Mouse (Mus musculus) cerebellum, postnatal 25 days (tissue): Measurements from ENCODE around the gene Il12a.

Experiments
- DNase-seq, 2 experiments: peaks; one replicate each; pipeline ENCODE4 v3.0.0; 2021; ENCODE audit warnings: mixed read lengths in 2 of 2

Il12a gene

DNA sequence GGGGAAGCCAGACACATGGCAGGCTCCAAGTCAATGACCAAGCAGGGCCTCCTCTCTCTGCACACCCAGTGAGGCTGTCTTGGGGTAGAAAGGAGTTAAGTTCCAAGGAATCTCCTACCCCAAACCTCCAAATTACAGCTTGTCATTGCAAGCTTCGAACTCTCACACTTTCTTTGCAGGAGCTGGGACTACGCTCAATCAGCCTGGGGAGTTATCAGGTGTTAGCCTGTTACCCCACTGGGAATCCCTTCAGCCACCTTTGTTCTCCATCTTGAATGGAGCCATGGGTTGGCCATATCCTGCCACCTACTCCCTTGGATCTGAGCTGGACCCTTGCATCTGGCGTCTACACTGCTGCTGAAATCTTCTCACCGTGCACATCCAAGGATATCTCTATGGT is at the start of gene Il12a:
Gene Il12a (plus strand): TSS at position 301 of the 400 bp plus-strand sequence.
- DNase-seq: no peak

DNA sequence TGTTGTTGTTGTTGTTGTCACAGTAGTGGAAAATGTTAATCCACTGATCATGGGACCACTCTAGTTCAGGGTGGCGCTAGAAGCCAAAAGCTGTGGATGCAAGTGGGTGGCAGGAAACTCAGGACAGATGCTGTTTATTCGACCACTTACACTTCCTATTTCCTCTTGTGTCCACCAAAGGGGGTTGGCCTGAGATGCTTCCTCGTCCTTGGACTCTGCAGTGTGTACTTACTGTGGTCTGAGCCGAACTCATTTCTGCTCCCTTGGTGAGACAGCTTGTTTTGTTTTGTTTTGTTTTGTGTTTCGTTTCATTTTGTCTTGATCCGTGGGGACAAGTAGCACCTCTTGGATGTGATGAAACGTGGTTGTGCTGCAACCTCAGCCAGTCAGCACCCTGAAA is 47.5 kb upstream of the Il12a start:
- no peak for DNase-seq

DNA sequence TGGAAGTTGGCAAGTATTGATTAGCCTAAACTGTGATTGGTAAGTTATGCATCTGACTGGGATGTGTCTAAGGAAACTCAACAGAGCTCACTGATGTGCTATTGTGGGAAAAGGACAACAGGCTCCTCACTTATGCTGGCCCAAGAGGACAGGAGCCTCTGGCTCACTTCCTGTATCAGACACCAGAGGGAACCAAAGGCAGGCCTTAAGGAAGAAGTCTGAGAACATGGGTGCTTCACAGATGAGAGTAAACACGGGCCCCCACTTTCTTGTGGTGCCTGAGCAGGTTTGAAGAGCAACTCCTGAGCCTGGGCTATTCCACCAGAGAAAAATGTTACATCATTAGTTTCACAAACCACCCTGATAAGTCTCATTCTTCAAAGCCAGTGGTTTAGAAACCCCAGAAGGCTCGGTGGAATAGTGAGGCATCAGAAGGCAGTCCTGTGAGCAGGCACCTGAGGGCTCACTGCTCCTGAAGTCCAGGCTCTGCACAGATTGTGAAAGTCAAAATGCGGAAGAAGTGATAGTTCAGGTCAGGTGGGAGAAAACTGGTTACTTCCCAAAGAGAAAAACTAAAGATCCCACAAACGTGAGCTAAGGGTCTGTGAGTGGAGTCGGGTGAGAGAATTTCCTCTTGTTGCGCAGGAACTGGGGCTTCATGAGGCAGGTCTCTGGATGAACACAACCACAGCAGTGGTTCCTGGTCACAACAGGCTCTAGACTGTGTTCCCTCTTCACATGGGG is 43.9 kb upstream of the Il12a start:
- no peak for DNase-seq

DNA sequence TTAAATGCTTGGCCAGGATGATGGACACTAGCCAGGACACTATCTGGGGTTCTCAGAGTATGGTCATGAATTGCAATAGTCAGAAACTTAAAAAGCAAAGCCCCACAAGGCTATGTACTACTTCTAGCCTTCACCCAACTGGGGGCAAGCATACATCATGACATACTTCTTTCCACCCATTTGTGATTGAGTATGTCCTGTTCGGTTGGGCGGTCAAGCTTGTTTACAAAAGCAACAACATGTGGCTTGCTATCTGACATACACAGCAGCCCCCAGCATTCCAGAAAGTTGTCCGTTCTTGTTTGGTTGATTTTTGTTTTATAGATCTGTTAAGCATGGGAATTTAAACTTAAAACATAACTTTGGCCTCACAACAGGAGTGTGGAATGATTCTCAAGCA is 43.2 kb upstream of the Il12a start:
- DNase-seq: no peak

DNA sequence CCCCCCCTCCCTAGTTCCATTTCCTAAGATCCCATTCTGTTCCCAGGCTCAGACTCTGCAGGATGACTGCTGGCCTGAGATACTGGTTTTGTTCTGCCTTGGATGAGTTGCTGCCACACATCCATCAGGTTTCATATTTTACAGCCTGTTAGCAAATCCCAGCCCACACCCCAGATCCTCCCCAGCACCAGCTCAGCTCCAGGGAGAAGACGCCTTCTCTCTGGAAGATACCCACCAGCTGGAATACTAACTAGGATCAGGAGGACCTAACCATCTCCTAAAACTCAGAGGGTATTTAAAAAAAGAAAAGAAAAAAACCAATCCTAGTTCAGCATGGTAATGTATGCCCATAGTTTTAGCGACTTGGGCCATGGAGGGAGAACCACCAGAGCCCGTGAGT is 40.2 kb upstream of the Il12a start:
- no peak for DNase-seq

DNA sequence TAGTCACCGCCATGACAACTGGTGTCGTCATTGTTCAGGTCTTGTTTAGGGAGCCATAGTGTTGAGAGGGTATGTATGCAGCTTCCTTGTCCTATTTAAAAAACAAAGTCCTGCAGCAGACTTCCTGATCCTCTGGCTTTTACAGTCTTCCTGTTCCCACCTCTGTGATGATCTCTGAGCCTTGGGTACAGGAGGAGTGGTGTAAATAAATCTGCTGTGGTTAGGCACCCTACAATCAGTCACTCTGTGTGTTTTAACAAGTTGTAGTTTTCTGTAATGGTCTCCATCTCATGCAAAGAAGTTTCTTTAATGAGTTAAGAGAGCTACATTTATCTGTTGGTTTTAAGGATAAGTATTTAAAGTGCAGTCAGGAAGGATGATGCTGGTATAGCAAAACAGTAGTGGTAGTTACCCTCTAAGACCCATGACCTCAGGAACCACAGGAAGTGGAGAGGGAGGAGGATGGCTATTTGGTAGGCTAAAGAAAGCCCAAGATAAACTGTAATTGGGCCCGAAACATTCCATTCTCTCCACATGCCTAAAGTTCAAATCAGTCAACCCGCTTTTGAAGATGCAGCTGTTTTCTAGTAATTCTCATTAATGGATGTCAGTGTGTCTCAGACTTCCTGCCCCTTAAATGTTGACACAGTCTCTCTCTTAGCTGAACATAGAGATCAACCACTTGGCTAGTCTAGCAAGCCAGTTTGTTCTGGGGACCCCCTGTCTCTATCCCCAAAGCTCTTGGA is 33.7 kb upstream of the Il12a start:
- DNase-seq: no peak

DNA sequence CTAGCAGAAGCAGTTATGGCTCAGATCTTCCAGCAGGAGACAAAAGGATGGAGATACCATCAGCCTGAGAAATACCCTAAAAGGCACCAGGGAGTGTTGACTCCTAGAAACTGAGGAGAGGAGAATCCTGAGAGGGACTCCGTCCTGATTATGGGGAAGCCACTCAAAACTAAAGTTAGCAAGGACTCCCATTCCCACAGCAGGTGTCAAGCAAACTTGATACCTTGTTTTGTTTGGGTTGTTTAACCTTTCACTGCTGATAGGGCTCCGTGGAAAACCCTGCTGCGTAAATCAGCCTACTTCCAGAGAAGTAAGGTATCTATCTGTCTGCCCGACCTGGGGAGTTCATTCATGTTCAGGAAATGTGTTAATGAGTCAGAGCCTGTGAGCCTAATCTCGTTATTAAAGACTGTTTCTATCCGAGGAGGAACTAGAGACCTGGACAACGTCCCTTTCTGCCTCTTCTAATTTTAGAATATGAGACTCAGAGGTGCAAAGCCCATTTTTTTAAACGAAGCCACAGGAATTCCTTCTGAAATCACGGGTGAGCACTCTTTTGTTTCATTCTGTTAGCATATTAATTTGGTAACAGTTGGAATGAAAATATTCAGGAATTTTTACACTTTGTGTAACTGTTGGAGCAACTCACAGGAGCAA is 32.7 kb upstream of the Il12a start:
- DNase-seq: no peak

DNA sequence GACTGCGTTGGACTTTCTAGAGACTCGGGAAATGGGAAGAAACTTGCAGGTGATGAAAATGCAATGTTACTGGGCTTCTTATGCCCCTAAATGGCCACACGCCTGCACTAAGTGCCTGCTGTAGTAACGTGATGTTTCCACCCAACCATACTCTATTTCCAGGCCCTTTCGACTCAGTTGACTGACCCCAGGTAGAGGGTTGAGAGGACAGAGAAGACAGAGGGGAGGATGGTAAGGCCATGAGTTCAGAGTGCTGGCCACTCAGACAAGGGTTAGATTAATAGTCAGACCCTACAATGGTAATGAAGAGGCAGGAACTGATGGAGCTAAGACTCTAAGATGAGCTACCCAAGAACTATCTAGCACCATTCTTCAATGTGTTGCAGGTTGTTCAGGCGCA is 30.4 kb upstream of the Il12a start:
- DNase-seq: no peak

DNA sequence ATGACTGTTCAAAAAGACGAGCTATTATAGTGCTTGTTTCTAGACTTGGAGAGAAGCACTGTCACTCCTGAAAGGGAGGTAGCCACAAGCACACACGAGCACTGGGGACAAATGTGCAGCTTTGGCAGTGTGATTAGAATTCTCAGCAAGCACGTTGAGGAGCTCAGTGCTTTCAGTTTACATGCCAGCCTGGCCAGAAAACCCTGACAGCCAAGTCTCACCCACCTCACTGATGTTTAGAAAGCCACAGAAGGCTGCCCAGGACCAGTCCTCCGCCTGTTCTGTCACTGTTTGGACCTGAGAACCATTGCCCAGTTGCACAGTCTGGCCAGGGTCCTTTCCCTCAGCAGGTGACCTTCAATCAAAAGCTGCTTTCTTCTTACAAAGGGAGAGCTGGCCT is 29.9 kb upstream of the Il12a start:
- peak; percentile 15 to 16 for DNase-seq

DNA sequence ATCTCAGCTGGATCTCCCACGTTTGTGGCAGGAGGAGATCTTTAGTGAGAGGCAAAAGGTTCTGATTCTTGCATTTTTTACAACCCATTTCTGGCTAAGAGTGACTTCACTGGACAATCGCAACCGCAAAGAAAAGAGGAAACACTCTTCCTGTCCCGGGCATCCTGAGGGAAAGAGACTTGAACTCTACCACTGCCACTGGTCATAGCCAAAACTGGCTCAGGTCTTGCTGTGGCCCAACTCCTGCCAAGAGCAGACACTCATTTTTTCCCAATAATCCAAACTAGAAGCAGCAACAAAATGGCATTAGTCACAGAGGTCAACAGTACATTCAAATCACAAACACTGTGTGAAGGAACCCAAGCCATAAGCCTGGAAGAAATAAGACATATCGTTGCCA is 28.1 kb upstream of the Il12a start:
- no peak for DNase-seq

DNA sequence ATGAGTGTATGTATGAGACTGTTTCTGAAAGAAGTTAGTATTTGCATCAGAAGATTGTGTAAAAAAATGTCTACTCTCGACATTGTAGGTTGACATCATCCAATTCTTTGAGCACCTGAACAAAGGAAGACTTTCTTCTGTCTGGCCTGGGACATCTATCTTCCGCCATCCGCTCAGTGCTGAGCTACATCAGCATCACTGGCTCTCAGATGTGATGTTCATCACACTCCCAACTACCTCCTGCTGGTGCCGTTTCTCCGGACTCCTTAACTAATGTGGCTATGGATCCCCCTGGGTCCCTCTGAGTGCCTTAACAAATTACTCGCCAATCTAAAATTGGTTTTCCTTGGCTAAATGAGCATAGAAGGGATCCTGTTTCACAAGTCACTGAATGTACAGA is 26.1 kb upstream of the Il12a start:
- DNase-seq: no peak

DNA sequence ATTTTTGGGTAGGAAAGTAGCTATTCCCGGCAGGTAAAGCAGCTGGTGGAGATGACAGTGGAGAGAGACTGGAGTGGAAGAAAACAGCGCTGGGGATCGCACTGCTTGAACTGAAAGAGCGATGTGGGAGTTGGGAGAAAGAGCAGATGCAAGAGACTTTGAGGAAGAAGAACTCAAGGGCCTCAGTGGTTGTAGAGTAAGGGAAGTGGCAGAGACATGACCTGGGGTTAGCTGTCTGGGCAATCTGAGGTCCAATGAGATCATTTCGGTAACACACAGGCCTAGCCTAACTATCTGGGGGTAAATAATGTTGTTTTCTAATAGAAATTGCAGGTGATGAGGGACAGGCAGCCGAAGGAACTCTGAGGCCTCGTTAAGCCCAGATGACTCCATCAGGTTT is 24.1 kb upstream of the Il12a start:
- no peak for DNase-seq

DNA sequence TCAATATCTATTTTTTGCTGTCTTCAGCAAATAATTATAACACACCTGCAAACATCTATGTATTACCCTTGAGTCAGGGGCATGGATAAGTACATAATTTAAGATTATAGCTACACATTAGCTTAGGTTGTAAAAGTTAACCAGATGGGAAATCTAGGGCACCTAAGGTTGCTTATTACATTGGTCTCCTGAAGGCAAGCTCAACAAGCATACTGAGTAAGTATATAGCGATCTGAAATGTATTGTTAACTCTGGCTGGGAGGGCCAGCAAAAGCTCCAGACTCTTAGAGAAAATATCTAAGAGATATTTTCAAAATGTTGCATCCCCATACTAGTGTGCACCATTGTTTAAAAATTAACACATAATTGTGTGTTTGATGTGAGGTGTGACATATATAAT is 22.6 kb upstream of the Il12a start:
- no peak for DNase-seq

DNA sequence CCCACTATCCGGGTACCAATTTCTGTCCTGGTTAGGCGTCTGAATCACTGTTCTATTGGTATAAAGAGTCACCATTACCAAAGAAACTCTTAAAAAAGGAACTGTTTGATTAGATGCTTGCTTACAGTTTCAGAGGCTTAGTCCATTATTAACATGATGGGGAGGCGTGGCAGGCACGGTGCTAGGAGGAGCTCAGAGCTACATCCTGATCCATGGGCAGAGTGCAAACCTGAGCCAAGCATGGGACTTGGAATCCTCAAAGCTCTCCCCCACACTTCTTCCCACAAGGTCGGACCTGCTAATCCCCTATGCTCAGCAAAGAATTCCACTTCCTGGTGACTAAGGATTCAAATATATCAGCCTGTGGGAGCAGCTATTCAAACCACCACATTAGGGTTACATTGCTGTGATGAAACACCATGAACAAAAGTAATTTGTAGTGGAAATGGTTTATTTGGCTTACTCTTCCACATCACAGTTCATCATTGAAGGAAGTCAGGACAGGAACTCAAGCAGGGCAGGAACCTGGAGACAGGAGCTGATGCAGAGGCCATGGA is 20.9 kb upstream of the Il12a start:
- no peak for DNase-seq

DNA sequence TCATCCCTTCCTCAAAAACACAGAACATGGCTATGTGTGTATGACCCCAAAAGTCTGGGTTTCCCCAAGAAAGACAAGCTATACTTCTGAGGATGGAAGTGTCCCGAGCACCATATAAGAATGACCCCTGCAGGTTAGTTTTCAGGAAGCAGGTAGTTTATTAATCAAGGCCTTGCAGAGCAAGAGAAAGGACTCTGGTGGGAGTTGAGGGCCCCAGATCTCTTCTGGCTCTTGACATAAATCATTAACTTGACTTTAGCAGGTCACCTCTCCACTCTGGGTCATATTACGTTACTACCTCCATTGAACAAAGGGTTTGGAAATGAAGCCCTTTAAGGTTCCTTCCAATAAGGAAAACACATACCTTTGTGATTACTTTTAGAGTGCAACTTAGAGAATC is 15.7 kb upstream of the Il12a start:
- DNase-seq: no peak

DNA sequence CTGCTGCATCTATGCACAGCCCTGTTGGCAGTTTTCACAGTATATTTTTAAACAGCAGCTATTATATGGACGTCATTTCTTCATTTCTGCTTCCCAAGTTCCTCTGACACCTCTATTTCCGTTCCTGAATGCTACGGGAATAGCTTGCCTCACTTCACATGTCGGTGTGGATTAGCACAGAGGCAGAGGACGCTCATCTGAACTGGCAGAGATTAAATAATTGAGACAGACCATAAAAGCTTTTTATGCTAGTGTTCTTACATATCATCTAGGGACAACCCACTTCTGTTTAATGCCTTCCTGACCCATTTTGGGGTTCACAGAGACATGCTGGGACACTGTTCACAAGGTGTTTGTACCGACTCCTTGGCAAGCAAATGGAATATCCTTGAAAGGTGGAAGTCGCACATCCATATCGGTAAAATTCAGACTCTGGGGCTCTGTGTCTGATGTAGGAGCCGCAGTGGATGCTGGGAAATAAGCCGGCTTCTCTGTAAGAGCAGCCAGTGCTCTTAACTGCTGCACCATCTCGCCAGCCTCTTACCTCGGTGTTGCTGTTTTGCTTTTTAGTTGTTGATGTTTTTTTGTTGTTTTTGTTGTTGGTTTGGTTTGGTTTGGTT is 15.1 kb upstream of the Il12a start:
- no peak for DNase-seq

DNA sequence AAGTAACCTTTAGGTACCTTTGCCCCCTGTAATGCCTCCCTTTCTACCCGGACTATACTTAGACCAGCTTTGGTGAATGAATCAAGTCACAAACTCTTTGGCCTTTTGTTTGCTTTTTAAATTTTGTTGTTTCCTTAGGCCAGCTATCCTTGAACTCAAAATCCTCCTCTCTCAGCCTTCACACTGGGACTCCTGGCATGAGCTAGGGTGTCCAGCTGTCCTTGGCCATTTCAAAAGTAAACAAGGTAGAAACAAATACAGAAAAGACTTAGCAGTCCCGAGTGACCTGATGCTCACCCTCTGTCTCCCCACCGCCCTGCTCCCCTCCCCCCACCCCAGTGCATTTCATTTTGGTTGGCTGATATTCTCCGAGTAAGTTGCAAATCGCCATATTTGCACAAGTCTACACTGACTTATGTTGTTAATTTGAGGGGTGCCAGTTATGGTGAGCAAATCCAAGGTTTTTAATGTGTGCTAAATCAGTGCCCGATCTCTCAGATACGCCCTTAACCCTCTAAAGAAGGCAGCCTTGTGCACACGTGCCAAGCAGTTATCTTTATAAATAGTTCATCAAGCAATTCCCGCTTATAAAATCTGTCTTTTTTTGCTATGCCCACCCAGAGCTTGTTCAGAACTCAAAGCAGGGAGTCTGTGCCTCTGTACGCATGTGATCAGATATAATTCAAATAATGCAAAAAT is 14.3 kb upstream of the Il12a start:
- DNase-seq: no peak

DNA sequence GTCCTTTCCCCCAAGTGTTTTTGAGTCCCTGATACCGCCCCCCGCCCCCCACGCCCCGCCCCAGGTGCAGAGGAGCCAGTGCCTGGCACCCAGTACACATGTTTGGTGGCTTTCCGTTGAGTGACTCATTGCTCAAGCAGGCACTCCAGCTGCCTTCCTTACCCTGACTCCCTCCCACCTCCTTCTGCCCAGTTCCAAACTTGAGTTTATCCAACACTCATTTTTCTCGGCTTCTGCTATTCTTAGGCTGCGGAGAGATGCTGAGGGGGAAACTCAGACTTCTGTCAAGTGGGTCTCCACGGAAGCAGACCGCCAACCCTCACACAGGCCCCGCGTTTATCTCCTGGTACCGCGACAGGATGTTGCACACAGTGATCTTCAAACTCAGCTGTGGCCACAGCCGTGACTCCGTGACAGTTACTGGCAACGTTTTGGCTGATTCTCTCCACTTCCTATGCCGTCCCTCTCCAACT is 13.6 kb upstream of the Il12a start:
- DNase-seq: no peak

DNA sequence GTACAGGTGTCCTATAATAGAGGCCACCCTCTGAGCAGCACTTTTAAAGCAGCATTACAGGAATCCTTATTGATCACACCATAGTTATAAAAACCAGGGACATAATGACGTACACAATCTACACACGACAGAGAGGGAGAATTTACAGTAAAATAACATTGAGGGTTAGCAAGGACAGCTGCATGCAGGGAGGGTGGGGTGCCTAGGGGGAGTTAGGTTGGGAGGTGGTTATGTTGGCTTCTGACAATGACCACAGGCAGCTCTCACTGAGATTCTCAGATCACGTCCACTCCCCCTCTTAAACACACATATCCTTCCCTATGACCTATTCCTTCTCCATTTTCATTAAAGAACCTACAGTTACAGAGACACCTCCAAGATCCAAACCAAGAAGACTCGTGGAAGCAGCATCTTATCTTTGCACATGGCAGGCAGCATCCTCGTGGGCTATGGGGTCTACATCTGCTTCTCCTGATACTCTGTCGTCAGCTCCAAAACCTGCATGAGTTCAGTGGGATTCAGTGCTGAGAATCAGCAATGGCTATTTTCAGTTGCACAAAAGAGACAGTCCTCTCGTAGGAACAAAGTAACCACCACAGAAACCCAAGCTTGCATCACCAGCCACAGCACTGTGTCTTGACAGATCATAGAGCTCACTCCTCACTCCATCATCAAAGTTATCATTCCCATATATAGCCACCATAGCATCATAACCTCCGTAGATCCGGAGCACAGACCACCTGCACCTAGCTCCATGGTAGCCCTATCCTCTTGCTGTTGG is 11.4 kb upstream of the Il12a start:
- DNase-seq: no peak

DNA sequence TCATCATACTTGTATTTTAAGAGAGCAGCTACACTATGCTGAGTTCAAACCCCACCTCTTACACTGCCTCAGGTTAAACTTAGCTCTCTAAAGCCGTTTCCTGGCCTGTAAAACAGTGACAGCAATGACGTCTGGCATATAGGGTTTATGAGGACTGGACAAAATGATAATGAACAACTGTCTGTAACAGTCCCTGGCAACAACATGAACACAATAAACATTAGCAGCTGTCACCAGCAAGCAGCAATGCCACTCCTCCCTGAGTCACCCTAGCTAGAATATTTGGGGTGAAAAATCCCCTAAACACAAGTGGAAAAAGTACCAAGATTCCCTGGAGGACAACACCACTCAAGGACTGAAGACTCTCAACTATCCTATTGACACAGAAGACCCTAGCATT is 6.9 kb upstream of the Il12a start:
- no peak for DNase-seq

DNA sequence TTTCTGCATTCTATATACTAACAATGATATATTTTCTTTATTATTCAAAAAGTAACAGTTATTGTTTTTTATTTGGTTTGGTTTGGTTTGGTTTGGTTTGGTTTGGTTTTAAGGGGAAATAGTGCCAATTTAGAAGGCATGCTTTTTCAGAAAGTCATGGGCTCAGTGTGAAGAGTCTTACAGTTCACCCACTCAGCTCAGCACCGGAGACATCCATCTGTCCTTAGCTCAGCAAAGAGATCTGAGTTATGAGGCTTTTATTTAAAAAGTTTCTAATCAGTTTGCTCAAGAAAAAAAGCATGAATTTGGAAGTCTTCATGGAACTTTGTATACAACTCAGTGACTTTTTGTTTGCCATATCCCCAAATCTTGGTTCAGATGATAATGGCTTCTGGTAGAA is 6.2 kb upstream of the Il12a start:
- DNase-seq: no peak
